ENCODE assay signal across 10 mouse cellular contexts in genomic region chr1:119492505-119492904, GRCm38 (mm10). TPM values are rescaled to one million over a fixed set of nuclear protein-coding genes. Genes with fewer than 3 reads are reported as not detected.
A peak's percentile ranks its signal among the peaks of the same experiment; 100 is the strongest.
DNase-seq lines count a peak whose midpoint lies in the region; ATAC-seq lines count a peak whose summit lies in the region.
"Had no signal": no experiment of that assay in that cellular context is flagged by ENCODE, and none has a peak within 500 bp of the region (broad histone marks: within the 10 kb centered on the region; RNA-seq: fewer than 3 reads in every experiment).

No protein-coding gene starts in this region.

- WGBS in heart, embryonic 11.5 days (ENCODE audit: insufficient replicate concordance) = 74% methylated on average over 1 of the region's 1 CpGs
- WGBS in limb, embryonic 13.5 days = 63% methylated on average over 1 of the region's 1 CpGs
- WGBS in limb, embryonic 10.5 days = 90% methylated on average over 1 of the region's 1 CpGs

- H3K4me3 ChIP-seq in heart, embryonic 11.5 days (ENCODE audit: low read depth, low read length) = no peak overlapping the region
- H3K4me3 ChIP-seq in limb, embryonic 13.5 days = no peak overlapping the region
- no peak overlapping the region for H3K4me3 ChIP-seq in limb, embryonic 10.5 days
- H3K4me3 ChIP-seq: erythroblast, embryonic 14.5 days had no signal

- no peaks in the 10 kb centered on the region for H3K36me3 ChIP-seq in heart, embryonic 11.5 days (ENCODE audit: control insufficient read depth, insufficient read depth, low read length)
- H3K36me3 ChIP-seq in limb, embryonic 13.5 days = no peaks in the 10 kb centered on the region
- H3K36me3 ChIP-seq in limb, embryonic 10.5 days = no peaks in the 10 kb centered on the region; the same call in none of the 2 replicates

- H3K9ac ChIP-seq in heart, embryonic 11.5 days (ENCODE audit: low read depth, low read length) = no peak overlapping the region
- no peak overlapping the region for H3K9ac ChIP-seq in limb, embryonic 13.5 days

- ATAC-seq in heart, embryonic 11.5 days (replicated peaks; ENCODE audit: insufficient number of reproducible peaks, low FRiP score, low TSS enrichment) = no peak
- no peak for ATAC-seq in limb, embryonic 13.5 days (ENCODE audit: low FRiP score, low read depth)
- ATAC-seq in inflammation-experienced regulatory T-cells, adult 6 months = peak; percentile 19
- peak; percentile 15 for ATAC-seq in megakaryocyte, adult 5-6 weeks (ENCODE audit: poor library complexity, severe bottlenecking)

- no peaks in the 10 kb centered on the region for H3K9me3 ChIP-seq in heart, embryonic 11.5 days (replicated peaks; ENCODE audit: control insufficient read depth, low read length)
- no peaks in the 10 kb centered on the region for H3K9me3 ChIP-seq in limb, embryonic 13.5 days
- H3K9me3 ChIP-seq in limb, embryonic 10.5 days (replicated peaks) = no peaks in the 10 kb centered on the region

- peak overlapping the region; percentile 37 for H3K4me2 ChIP-seq in heart, embryonic 11.5 days
- H3K4me2 ChIP-seq in limb, embryonic 13.5 days (replicated peaks) = no peak overlapping the region; the same call in 1 of the 2 replicates

- no peak for DNase-seq in heart, adult 8-10 months (ENCODE audit: low spot score)
- DNase-seq in limb, embryonic 10.5 days (ENCODE audit: low spot score) = no peak
- DNase-seq in adrenal gland, adult 2 months = no peak
- no peak for DNase-seq in right cerebral cortex, adult 2 months (ENCODE audit: low spot score in 2 of 2)
- DNase-seq: cerebellum, adult 9-11 months had no signal

- H3K27ac ChIP-seq in heart, embryonic 11.5 days (ENCODE audit: low read depth, low read length) = no peak overlapping the region
- peak overlapping the region; percentile 44; the same call in 1 of the 2 replicates for H3K27ac ChIP-seq in limb, embryonic 13.5 days
- H3K27ac ChIP-seq in limb, embryonic 10.5 days = no peak overlapping the region

- H3K27me3 ChIP-seq in heart, embryonic 11.5 days (ENCODE audit: control insufficient read depth, insufficient read depth, low read length) = no peaks in the 10 kb centered on the region
- no peaks in the 10 kb centered on the region for H3K27me3 ChIP-seq in limb, embryonic 13.5 days
- H3K27me3 ChIP-seq in limb, embryonic 10.5 days (ENCODE audit: low read depth, poor library complexity, severe bottlenecking) = no peaks in the 10 kb centered on the region

- H3K4me1 ChIP-seq in heart, embryonic 11.5 days (ENCODE audit: control insufficient read depth, insufficient read depth, low read length) = peaks cover 37% of the 10 kb centered on the region
- peaks cover 56% of the 10 kb centered on the region for H3K4me1 ChIP-seq in limb, embryonic 13.5 days
- peaks cover 44% of the 10 kb centered on the region for H3K4me1 ChIP-seq in limb, embryonic 10.5 days

RNA-seq across cellular contexts. Expression of gene Ralb, which starts 12.1 kb away (rescaled TPM):
- polyA plus RNA-seq in heart, embryonic 11.5 days (2014; fragmentation: Nextera tagmentation; extraction: Ambion mirVana) = 146 and 166 TPM in 2 replicates
- total RNA-seq in heart, adult 8-10 months (2022) = 10 to 100 TPM; 22.7 to 29.9 (median 27.2) TPM
- 128 and 129 TPM in 2 replicates for polyA plus RNA-seq in limb, embryonic 13.5 days (2015; fragmentation: Nextera tagmentation; extraction: Ambion mirVana)
- polyA plus RNA-seq in limb, embryonic 10.5 days (2016; fragmentation: Nextera tagmentation; extraction: Ambion mirVana) = 106 and 112 TPM in 2 replicates
- polyA plus RNA-seq in inflammation-experienced regulatory T-cells, adult 6 months (2017; shearing (Covaris generic)) = 10 to 100 TPM; 10.0 to 16.8 (median 10.8) TPM
- total RNA-seq in megakaryocyte, adult 5-6 weeks (2015) = 33.8 and 33.9 TPM in 2 replicates
- total RNA-seq in megakaryocyte, adult 5-6 weeks (2017) = 67.8 and 72.4 TPM in 2 replicates
- total RNA-seq in adrenal gland, adult 2 months (2021) = 10 to 100 TPM; 60.0 to 60.4 TPM
- polyA plus RNA-seq in adrenal gland, adult 2 months (2012; rRNA removed) = 40.7 and 46.7 TPM in 2 replicates

RNA-seq across cellular contexts. Expression of gene Tmem185b, which starts 33.5 kb away (rescaled TPM):
- polyA plus RNA-seq in heart, embryonic 11.5 days (2014; fragmentation: Nextera tagmentation; extraction: Ambion mirVana) = 23.1 and 25.8 TPM in 2 replicates
- 10 to 100 TPM; 11.5 to 13.9 (median 11.8) TPM for total RNA-seq in heart, adult 8-10 months (2022)
- polyA plus RNA-seq in limb, embryonic 13.5 days (2015; fragmentation: Nextera tagmentation; extraction: Ambion mirVana) = 26.3 and 26.9 TPM in 2 replicates
- 20.7 and 20.9 TPM in 2 replicates for polyA plus RNA-seq in limb, embryonic 10.5 days (2016; fragmentation: Nextera tagmentation; extraction: Ambion mirVana)
- polyA plus RNA-seq in inflammation-experienced regulatory T-cells, adult 6 months (2017; shearing (Covaris generic)) = 10 to 100 TPM; 15.6 to 20.2 (median 20.0) TPM
- 24.9 and 25.0 TPM in 2 replicates for total RNA-seq in megakaryocyte, adult 5-6 weeks (2015)
- total RNA-seq in megakaryocyte, adult 5-6 weeks (2017) = 14.6 and 19.3 TPM in 2 replicates
- 10 to 100 TPM; 18.3 to 26.8 TPM for total RNA-seq in adrenal gland, adult 2 months (2021)
- 45.4 and 56.5 TPM in 2 replicates for polyA plus RNA-seq in adrenal gland, adult 2 months (2012; rRNA removed)

Comparison
In these comparisons a context has a peak if more than half of its experiments do, and no peak if none do; other contexts are left out.
1. ATAC-seq: peak in inflammation-experienced regulatory T-cells, adult 6 months (single experiment) and megakaryocyte, adult 5-6 weeks (single experiment); none in heart, embryonic 11.5 days (single experiment) and limb, embryonic 13.5 days (single experiment).